Mouse (Mus musculus) embryonic fibroblast, embryonic 13.5 days (primary cell): ENCODE results near the gene Fam196b.

ENCODE experiments used
- CTCF ChIP-seq: IDR thresholded peaks from 2 replicates; pipeline ENCODE4 v1.5.1; 2011; ENCODE audit warnings: mild to moderate bottlenecking, control low read depth, low read length, moderate library complexity, borderline replicate concordance; ENCODE audit not compliant: insufficient read depth
- POLR2A ChIP-seq: IDR thresholded peaks from 2 replicates; pipeline ENCODE4 v1.6.1; 2011; ENCODE audit warnings: low read depth, mild to moderate bottlenecking, control low read depth, low read length, moderate library complexity

DNA sequence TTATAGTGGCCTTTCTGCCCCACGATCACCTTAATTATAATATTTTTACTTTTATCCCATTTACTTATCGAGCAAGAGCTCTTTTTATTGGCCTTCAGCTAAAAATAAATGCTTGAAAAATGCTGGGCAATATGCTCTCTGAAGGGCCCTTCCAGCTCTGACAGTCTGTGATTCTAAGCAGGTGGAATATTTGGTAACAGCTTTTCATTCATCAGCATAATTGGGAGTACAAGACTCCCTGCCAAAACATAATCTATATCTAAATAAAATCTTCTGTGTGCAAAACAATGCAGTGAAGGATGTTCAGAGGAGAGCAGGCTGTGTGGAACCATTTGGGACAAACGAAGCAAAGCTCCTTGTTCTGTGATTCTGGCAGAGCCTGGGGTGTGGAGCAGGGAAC is 23.3 kb upstream of the Fam196b start:
- TF ChIP-seq POLR2A (no peak), CTCF (no peak)
